Mouse (Mus musculus) midbrain, embryonic 15.5 days (tissue): ENCODE measurements around the gene Osbpl7. TPM values are rescaled to one million over a fixed set of nuclear protein-coding genes. Genes with fewer than 3 reads are reported as not detected.

Experiments used
- ATAC-seq: fragments of 200-750 bp; cut with Nextera tagmentation; replicated peaks from 2 replicates; pipeline ENCODE4 v1.8.0; 2017; ENCODE audit warnings: moderate TSS enrichment
- H3K27ac ChIP-seq: fragments of 300-500 bp; sonication (generic); 2 replicates; pipeline ENCODE4 v1.5.1; 2015; ENCODE audit warnings: mild to moderate bottlenecking, inconsistent platforms
- H3K27me3 ChIP-seq: fragments of 300-500 bp; sonication (generic); replicated peaks from 2 replicates; pipeline ENCODE4 v1.6.1; 2015; ENCODE audit warnings: inconsistent platforms
- H3K36me3 ChIP-seq: fragments of 300-500 bp; sonication (generic); replicated peaks from 2 replicates; pipeline ENCODE4 v1.6.1; 2015; ENCODE audit warnings: inconsistent platforms
- H3K4me1 ChIP-seq: fragments of 300-500 bp; sonication (generic); 2 replicates; pipeline ENCODE4 v1.6.1; 2015; ENCODE audit warnings: inconsistent platforms
- H3K4me2 ChIP-seq: fragments of 300-500 bp; sonication (generic); 2 replicates; pipeline ENCODE4 v1.6.1; 2015; ENCODE audit warnings: inconsistent platforms, mild to moderate bottlenecking, moderate library complexity
- H3K4me3 ChIP-seq: fragments of 300-500 bp; sonication (generic); 2 replicates; pipeline ENCODE4 v1.5.1; 2015; ENCODE audit warnings: mild to moderate bottlenecking, inconsistent platforms
- H3K9ac ChIP-seq: fragments of 300-500 bp; sonication (generic); 2 replicates; pipeline ENCODE4 v1.6.1; 2015; ENCODE audit warnings: mild to moderate bottlenecking, inconsistent platforms
- H3K9me3 ChIP-seq: fragments of 300-500 bp; sonication (generic); 2 replicates; pipeline ENCODE4 v1.6.1; 2016; ENCODE audit warnings: inconsistent platforms
- WGBS: fragments of 180-500 bp; shearing (Covaris S2); methylation state at CpG from one replicate; pipeline ENCODE4 v1.1.7; 2015; ENCODE audit warnings: mixed read lengths; 5-methylcytosine and 5-hydroxymethylcytosine counted together
- microRNA-seq: library from miRNA; unstranded; fragments of <30 nt; microRNA quantifications from one replicate; pipeline ENCODE4, GENCODE M21; 2016
- polyA plus RNA-seq: library from polyadenylated mRNA; unstranded; fragments of >200 nt; fragmentation: Nextera tagmentation; extraction: Ambion mirVana; gene quantifications from 2 replicates; pipeline ENCODE4 v1.2.1, GENCODE M21; 2015

Osbpl7 gene
- polyA plus RNA-seq, 1 experiment from 2014 or later = 14.1 TPM

DNA sequence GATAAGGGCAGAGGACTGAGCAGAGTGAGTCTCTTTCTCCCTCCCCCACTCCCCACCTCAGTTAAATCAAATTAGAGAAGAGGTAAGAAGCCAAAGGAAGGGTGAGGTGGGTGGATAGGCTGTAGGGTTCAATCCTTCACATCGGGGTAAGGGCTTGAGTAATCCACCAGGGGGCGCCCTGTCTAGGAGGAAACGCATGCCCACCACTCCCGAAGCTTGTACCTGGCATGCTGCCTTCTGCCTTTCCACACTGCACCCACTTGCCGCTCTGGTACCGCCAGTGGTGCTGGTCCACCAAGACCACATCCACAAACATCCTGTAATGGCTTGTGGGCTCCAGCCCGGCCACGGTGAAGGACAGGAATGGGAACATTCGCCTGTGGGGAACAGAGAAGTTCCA is 51.3 kb downstream of the Osbpl7 start:
- Histone ChIP-seq H3K4me1 (no peaks in the 10 kb centered on the region), H3K4me2 (no peak overlapping the region), H3K4me3 (no peak overlapping the region), H3K27ac (no peak overlapping the region), H3K27me3 (peaks cover 14% of the 10 kb centered on the region), H3K9ac (no peak overlapping the region), H3K36me3 (no peaks in the 10 kb centered on the region), H3K9me3 (no peaks in the 10 kb centered on the region)
- 20% methylated on average over 9 of the region's 9 CpGs for WGBS
- no peak for ATAC-seq

DNA sequence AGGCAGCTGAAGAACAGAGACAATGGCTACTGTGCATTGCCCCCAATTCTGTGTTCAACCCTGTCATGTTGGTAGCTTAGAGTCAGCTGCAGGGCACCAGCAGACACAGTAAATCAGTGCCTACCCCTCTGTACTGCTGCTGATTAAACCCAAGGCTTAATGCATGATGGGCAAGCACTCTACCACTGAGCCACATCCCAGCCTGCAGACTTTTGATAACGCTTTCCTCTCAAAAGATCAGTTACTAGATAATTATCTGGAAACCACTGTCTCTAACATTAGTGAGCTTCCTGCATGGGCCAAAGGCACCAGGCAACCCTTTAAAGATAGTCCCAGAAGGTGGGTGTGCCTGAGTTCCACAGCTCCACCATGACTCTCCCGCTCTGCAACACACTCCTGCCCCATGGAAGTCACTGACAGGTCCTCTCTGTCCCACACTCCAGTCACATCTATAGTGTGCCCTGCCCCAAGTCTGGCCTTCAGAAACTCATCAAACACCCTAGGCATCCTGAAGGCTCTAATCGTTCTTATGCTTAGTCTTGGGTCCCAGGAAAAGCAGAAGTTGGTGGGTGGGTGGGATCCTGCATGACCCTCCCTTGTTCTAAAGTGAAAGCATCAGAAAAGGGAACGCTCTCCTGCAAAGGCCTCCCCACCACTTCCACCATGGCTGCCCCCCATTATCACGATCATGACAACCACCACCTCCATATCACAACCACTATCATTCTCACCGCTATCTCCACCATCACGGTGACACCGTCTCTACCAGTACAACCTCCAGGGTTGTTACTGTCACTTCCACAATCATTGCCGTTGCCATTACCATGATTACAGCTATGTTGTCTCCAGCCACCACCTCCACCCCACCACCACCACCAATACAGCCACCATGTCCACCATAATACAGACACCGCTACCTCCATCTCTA is 53.0 kb downstream of the Osbpl7 start:
- Histone ChIP-seq H3K4me1 (no peaks in the 10 kb centered on the region), H3K27me3 (peaks cover 13% of the 10 kb centered on the region), H3K9ac (no peak overlapping the region), H3K4me2 (no peak overlapping the region), H3K9me3 (no peaks in the 10 kb centered on the region), H3K36me3 (no peaks in the 10 kb centered on the region), H3K4me3 (no peak overlapping the region), H3K27ac (no peak overlapping the region)
- 94% methylated on average over 10 of the region's 10 CpGs for WGBS
- no peak for ATAC-seq

DNA sequence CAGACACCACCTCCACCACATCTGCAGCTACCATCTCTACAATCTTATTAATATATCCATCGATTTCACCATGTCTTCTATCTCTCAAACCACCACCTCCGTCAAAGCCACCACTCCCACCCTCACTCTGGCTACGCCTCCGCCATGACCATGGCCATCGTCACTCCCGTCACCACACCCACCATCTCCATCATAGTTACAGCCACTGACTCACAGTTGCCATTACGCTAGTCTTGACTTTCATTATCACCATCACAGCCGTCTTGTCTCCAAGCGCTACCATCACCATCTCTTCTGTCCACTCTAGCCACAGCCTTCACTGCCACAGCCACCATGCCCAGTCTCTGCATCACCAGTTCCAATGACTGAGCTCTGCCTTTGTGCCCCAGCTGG is 53.7 kb downstream of the Osbpl7 start:
- H3K4me3 ChIP-seq = no peak overlapping the region
- no peaks in the 10 kb centered on the region for H3K4me1 ChIP-seq
- no peak overlapping the region for H3K4me2 ChIP-seq
- H3K27me3 ChIP-seq = peaks cover 7% of the 10 kb centered on the region
- no peaks in the 10 kb centered on the region for H3K9me3 ChIP-seq
- 93% methylated on average over 9 of the region's 9 CpGs for WGBS
- H3K9ac ChIP-seq = no peak overlapping the region
- ATAC-seq = no peak
- no peak overlapping the region for H3K27ac ChIP-seq
- H3K36me3 ChIP-seq = no peaks in the 10 kb centered on the region

DNA sequence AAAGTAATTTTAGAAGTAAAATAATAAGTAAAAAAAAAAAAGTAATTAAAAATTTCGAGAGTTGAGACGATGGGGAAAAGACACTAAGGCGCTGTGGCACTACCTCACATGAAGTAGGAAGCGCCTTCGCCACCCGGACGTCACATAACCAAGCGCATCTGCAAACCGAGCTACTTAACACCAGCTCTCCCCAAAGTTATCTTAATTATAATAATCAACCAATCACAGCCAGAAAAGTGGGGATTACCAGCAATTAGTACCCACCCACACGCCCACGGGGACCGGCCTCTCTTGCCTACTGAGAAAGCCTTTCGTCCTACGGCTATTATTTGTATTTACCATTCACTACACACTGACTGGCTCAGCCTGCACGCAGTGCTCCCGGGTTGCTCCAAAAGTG is 58.5 kb downstream of the Osbpl7 start:
- WGBS = 76% methylated on average over 16 of the region's 16 CpGs
- H3K4me2 ChIP-seq = no peak overlapping the region
- peaks cover 14% of the 10 kb centered on the region for H3K27me3 ChIP-seq
- no peak overlapping the region for H3K4me3 ChIP-seq
- no peak overlapping the region for H3K9ac ChIP-seq
- no peaks in the 10 kb centered on the region for H3K36me3 ChIP-seq
- 0 out of 2 replicates have a peak, but pooled peaks cover under 1% of the 10 kb centered on the region for H3K4me1 ChIP-seq
- no peaks in the 10 kb centered on the region for H3K9me3 ChIP-seq
- no peak overlapping the region for H3K27ac ChIP-seq
- no peak for ATAC-seq

DNA sequence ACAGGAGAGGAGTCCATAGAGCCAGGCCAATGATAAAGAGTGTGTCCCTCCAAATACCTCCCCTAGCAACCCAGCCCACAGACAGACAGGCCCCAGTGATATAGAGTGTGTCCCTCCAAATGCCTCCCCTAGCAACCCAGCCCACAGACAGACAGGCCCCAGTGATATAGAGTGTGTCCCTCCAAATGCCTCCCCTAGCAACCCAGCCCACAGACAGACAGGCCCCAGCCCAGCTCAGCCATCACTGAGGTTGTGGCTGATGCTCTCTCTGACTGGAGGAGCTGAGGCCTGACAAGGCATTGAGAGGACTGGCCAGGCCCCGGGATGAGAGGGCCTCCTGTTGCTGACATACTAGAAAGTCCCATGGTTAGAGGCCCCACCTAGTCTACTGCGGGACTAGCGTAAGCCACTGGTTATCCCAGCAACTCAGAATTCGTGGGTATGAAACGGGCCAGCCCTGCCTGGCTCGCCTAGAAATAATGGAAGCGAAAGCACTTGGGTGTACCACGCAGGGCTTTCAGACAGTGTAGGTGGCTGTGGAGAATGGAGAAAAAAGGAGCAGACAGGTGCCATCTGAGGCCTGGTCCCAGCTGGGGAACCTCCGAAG is 62.2 kb downstream of the Osbpl7 start:
- Histone ChIP-seq H3K4me1 (peaks cover 19% of the 10 kb centered on the region), H3K9ac (no peak overlapping the region), H3K27ac (no peak overlapping the region), H3K27me3 (peaks cover 43% of the 10 kb centered on the region), H3K4me3 (no peak overlapping the region), H3K36me3 (no peaks in the 10 kb centered on the region), H3K4me2 (no peak overlapping the region), H3K9me3 (no peaks in the 10 kb centered on the region)
- ATAC-seq = no peak
- WGBS = 82% methylated on average over 9 of the region's 9 CpGs

DNA sequence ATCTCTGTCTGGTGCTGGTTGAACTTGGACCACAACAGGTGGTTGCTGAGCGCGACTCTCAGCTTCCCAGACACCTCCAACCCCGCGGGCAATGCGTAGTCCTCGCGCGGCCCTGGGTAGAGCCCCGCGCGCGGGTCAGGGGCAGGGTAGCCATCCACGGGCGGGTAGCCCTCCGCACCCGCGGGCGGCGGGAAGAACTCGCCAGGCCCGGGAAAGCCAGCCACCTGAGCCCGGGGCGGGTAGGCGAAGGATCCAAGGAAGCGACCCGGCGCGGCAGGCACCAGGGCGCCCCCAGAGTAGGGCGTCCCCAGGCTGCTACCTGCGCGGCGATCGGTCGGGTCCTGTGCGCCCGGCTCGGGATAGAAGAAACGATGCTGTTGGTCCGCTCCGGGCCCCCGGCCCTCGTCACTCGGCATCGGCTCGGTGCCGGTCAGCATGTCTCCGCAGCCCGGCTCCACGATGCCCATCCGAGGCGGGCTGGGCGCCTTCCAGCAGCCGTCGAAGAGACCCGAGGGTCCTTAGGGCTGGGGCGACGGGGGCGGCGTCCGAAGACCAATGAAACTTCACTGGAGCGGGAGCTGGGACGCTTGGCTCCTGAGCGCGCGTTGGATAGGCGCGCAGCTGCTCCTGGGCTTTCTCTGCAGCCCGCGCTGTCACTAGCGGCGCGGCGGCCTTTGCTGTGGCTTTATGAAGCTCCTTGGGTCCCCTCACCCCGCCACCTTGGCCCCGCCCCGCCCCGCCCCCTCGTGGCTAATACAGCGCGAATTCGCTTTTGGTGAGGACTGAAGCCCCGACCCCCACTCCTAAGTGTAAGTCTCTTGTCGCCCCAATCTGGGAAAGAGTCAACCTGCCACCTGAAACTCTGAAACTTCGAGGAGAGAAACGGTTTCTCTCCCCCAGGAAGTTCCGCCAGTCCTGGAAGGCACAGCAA is 64.5 kb downstream of the Osbpl7 start, which contains the start of gene Tbx21:
Gene Tbx21, minus strand, starts transcription at position 661 of the 931 bp plus-strand sequence.
- Histone ChIP-seq H3K4me1 (peaks cover 19% of the 10 kb centered on the region), H3K9me3 (no peaks in the 10 kb centered on the region), H3K36me3 (no peaks in the 10 kb centered on the region), H3K4me2 (peak within 1 kb of the TSS; percentile 65), H3K27me3 (peaks cover 52% of the 10 kb centered on the region), H3K9ac (no peak within 1 kb of the TSS), H3K27ac (no peak within 1 kb of the TSS), H3K4me3 (peak within 1 kb of the TSS; percentile 35)
- ATAC-seq = no peak
- 1% methylated on average over 83 of the region's 87 CpGs for WGBS

DNA sequence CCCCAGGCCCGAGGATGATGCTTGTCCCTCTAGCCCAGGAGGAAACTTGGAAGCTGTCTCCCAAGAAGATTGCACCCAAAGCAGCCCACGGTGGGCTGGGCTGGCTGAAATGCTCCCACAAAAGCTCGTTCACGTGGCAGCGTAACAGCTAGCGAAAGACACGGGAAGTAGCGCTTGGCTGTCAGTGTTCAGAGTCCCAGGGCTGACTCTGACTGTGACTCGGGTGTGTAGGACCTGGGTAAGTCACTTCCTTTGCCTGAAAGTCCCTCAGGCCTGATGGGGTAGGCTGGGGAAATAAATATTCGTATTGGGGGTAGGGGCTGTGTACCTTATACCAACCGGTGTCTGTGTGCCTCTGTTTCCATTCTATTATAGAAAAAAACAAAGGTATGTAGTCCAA is 65.4 kb downstream of the Osbpl7 start:
- no peak for ATAC-seq
- Histone ChIP-seq H3K4me3 (no peak overlapping the region), H3K4me2 (peak overlapping the region; percentile 65; the same call in 1 of the 2 replicates), H3K27ac (no peak overlapping the region), H3K9ac (no peak overlapping the region), H3K36me3 (no peaks in the 10 kb centered on the region), H3K9me3 (no peaks in the 10 kb centered on the region), H3K4me1 (peaks cover 19% of the 10 kb centered on the region), H3K27me3 (peaks cover 52% of the 10 kb centered on the region)
- 8% methylated on average over 11 of the region's 11 CpGs for WGBS

Small RNA genes within 50 kb of the gene (microRNA-seq; reads per million reads assigned to microRNA genes)
- 1.3 reads per million for gene Mir8103

Other genes starting within 250 kb of the Osbpl7 start
- 80.9 and 81.2 TPM in 2 replicates for gene Nfe2l1, start 220.7 kb upstream of the Osbpl7 start, polyA plus RNA-seq
- 19.9 and 20.5 TPM in 2 replicates for gene Copz2, start 200.8 kb upstream of the Osbpl7 start, polyA plus RNA-seq
- gene Cdk5rap3, start 134.1 kb upstream of the Osbpl7 start, polyA plus RNA-seq = 88.2 and 91.7 TPM in 2 replicates
- gene Prr15l, start 122.5 kb upstream of the Osbpl7 start, polyA plus RNA-seq = 0.17 and 0.30 TPM in 2 replicates
- gene Pnpo, start 106.6 kb upstream of the Osbpl7 start, polyA plus RNA-seq = 28.7 and 29.7 TPM in 2 replicates
- gene Sp2, start 67.7 kb upstream of the Osbpl7 start, polyA plus RNA-seq = 16.2 and 17.3 TPM in 2 replicates
- gene Sp6, start 37.2 kb upstream of the Osbpl7 start, polyA plus RNA-seq = 0.37 TPM in 1 of 2 replicates, not detected in the other
- 15.0 and 16.4 TPM in 2 replicates for gene Scrn2, start 20.7 kb upstream of the Osbpl7 start, polyA plus RNA-seq
- gene Lrrc46, start 9.2 kb upstream of the Osbpl7 start, polyA plus RNA-seq = 3.4 and 3.8 TPM in 2 replicates
- gene Mrpl10, start 9.1 kb upstream of the Osbpl7 start, polyA plus RNA-seq = 54.5 and 60.2 TPM in 2 replicates
- gene Tbx21, start 64.7 kb downstream of the Osbpl7 start, polyA plus RNA-seq = 0.13 and 0.19 TPM in 2 replicates
- 11.7 and 12.1 TPM in 2 replicates for gene Tbkbp1, start 100.9 kb downstream of the Osbpl7 start, polyA plus RNA-seq
- gene Kpnb1, start 137.3 kb downstream of the Osbpl7 start, polyA plus RNA-seq = 33.8 and 34.6 TPM in 2 replicates
- gene Npepps, start 230.0 kb downstream of the Osbpl7 start, polyA plus RNA-seq = 144 and 161 TPM in 2 replicates